Mouse (Mus musculus) bone marrow macrophage, adult 2 months (primary cell): ENCODE measurements at regions not wholly inside any gene's neighbourhood (a gene's known extent, or its start where the extent isn't known, plus 50 kb on each side); places are given as distances from the start of the nearest gene placed in this dataset.

Source experiments
- H3K27ac ChIP-seq: 2 replicates; pipeline ENCODE4 v1.5.1; 2012; ENCODE audit warnings: low read depth, low read length; ENCODE audit not compliant: insufficient read depth
- H3K4me1 ChIP-seq: 2 replicates; pipeline ENCODE4 v1.6.1; 2012; ENCODE audit warnings: low read length; ENCODE audit not compliant: control insufficient read depth, insufficient read depth
- H3K4me3 ChIP-seq: 2 replicates; pipeline ENCODE4 v1.5.1; 2012; ENCODE audit warnings: mild to moderate bottlenecking, low read length, moderate library complexity; ENCODE audit not compliant: insufficient read depth
- CTCF ChIP-seq: IDR thresholded peaks from 2 replicates; pipeline ENCODE4 v1.5.1; 2012; ENCODE audit warnings: low read depth, mild to moderate bottlenecking, low read length, moderate library complexity
- POLR2A ChIP-seq: IDR thresholded peaks from 2 replicates; pipeline ENCODE4 v1.6.1; 2012; ENCODE audit warnings: mild to moderate bottlenecking, low read depth, low read length, borderline replicate concordance

GRCm38 (mm10) chr10:124146751-124147469, 883.1 kb downstream of the Fam19a2 start:
- Histone ChIP-seq H3K27ac (no peak overlapping the region), H3K4me3 (no peak overlapping the region), H3K4me1 (no peaks in the 10 kb centered on the region)
- TF ChIP-seq POLR2A (no peak), CTCF (no peak)

GRCm38 (mm10) chr10:124163441-124163840, 899.6 kb downstream of the Fam19a2 start:
- H3K4me3 ChIP-seq = no peak overlapping the region
- no peak overlapping the region for H3K27ac ChIP-seq
- no peaks in the 10 kb centered on the region for H3K4me1 ChIP-seq
- TF ChIP-seq CTCF = no peak
- no peak for TF ChIP-seq POLR2A

GRCm38 (mm10) chr10:124175598-124175997, 911.8 kb downstream of the Fam19a2 start:
- no peak overlapping the region for H3K27ac ChIP-seq
- H3K4me1 ChIP-seq = no peaks in the 10 kb centered on the region
- TF ChIP-seq CTCF (no peak), POLR2A (no peak)
- no peak overlapping the region for H3K4me3 ChIP-seq

GRCm38 (mm10) chr10:124208317-124208716, 944.5 kb downstream of the Fam19a2 start:
- Histone ChIP-seq H3K27ac (no peak overlapping the region), H3K4me3 (no peak overlapping the region), H3K4me1 (no peaks in the 10 kb centered on the region)
- TF ChIP-seq POLR2A (no peak), CTCF (no peak)

- H3K27ac ChIP-seq = no peak overlapping the region
- no peaks in the 10 kb centered on the region for H3K4me1 ChIP-seq
- no peak overlapping the region for H3K4me3 ChIP-seq
- no peak for TF ChIP-seq POLR2A
- TF ChIP-seq CTCF = no peak
Measured at GRCm38 (mm10) chr10:124219461-124219860, 955.7 kb downstream of the Fam19a2 start.

GRCm38 (mm10) chr10:124222068-124222467, 958.3 kb downstream of the Fam19a2 start:
- no peak overlapping the region for H3K4me3 ChIP-seq
- TF ChIP-seq CTCF (no peak), POLR2A (no peak)
- H3K27ac ChIP-seq = no peak overlapping the region
- no peaks in the 10 kb centered on the region for H3K4me1 ChIP-seq

- TF ChIP-seq POLR2A = no peak
- TF ChIP-seq CTCF = no peak
- no peak overlapping the region for H3K4me3 ChIP-seq
- no peak overlapping the region for H3K27ac ChIP-seq
- H3K4me1 ChIP-seq = no peaks in the 10 kb centered on the region
Measured at GRCm38 (mm10) chr10:124227061-124227460, 963.3 kb downstream of the Fam19a2 start.

GRCm38 (mm10) chr10:124249358-124249757, 985.6 kb downstream of the Fam19a2 start:
- H3K4me1 ChIP-seq = no peaks in the 10 kb centered on the region
- TF ChIP-seq CTCF = no peak
- TF ChIP-seq POLR2A = no peak
- no peak overlapping the region for H3K4me3 ChIP-seq
- H3K27ac ChIP-seq = no peak overlapping the region

GRCm38 (mm10) chr10:124250004-124250403, 986.2 kb downstream of the Fam19a2 start:
- Histone ChIP-seq H3K4me1 (no peaks in the 10 kb centered on the region), H3K4me3 (no peak overlapping the region), H3K27ac (no peak overlapping the region)
- TF ChIP-seq POLR2A = no peak
- no peak for TF ChIP-seq CTCF

- Histone ChIP-seq H3K27ac (no peak overlapping the region), H3K4me1 (no peaks in the 10 kb centered on the region), H3K4me3 (no peak overlapping the region)
- TF ChIP-seq CTCF (no peak), POLR2A (no peak)
Measured at GRCm38 (mm10) chr10:124288301-124288995, 1024.7 kb downstream of the Fam19a2 start.
